Mouse (Mus musculus): ENCODE data around the gene Olfr693.
"Not testable (repeated sequence)": the region's sequence is repeated elsewhere in the genome, so short reads cannot be mapped to it uniquely, and the experiment has no call there.

Gene Olfr693

DNA sequence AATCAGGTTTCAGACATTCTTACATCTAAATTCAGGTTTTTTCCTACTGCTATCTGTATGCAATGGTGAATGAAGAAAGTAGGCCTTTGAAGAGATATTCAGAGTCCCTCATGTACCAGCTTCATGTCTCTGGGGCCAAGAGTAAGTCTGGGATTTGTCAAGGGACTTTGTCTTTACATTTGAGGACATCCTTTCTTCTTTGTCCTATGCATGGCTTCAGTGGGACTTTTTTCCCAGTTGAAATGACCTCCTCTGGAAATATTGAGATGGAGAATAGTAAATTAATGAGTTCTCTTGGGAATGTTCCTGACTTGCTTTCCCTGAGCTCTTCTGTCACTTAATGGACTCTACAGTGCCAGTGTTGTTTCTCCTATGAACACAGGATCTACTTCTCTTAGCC is at the start of gene Olfr693:
Olfr693 (minus strand) TSS at position 101 of the 400 bp plus-strand sequence.
- DNase-seq, result no peak

DNA sequence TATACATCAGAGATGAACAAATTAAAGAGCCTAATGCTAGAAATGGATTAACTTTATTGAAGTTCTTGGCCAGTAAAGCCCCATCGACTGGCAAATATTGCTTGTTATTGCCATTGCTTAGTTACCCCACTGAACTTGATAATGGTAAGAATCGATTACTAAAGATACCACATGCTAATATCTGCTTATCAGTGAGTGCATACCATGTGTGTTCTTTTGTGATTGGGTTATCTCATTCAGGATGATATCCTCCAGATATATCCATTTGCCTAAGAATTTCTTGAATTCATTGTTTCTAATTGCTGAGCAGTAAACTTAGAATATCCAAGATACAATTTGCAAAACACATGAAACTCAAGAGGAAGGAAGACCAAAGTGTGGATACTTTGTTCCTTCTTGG is 45.3 kb upstream of the Olfr693 start:
- DNase-seq, result not testable (repeated sequence)

DNA sequence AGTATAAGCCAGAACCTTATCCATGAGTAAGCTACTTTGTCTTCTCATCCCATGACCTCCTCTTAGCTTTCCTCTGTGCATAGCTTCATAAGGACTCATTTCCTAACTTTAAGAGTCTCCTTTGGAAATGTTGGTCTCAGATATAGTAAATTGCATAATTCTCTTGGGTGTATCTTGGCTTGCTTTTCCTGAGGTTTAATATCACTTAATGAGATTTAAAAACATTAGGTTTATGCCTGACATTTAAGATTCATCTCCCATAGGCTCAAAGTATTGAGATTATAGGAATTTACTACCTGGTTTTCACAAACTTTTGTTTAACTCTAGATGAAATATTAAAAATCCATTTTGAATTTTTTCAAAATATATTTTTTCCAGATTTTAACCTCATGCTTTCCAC is 35.9 kb upstream of the Olfr693 start, which contains the start of gene Olfr695:
Olfr695 (minus strand) TSS at position 101 of the 400 bp plus-strand sequence.
- no peak for DNase-seq

DNA sequence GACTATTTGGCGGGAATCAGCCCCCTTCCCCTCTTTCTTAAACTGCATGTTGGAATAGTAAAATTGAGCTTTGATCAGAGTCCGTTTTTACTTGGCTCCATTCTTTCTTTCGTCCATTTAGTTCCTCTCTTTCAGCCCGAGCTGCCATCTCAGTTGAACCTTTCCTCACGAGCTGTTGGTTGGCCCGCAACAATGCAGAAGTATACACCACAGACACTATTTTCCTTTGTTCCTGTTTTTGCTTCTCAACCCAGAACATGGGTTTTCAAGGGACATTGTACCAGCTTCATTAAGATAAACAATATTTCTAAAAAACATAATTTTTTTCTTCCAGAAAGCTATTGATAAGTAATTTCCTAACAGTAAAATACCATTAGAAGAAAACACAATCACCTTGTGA is 31.1 kb upstream of the Olfr693 start:
- no peak for DNase-seq

DNA sequence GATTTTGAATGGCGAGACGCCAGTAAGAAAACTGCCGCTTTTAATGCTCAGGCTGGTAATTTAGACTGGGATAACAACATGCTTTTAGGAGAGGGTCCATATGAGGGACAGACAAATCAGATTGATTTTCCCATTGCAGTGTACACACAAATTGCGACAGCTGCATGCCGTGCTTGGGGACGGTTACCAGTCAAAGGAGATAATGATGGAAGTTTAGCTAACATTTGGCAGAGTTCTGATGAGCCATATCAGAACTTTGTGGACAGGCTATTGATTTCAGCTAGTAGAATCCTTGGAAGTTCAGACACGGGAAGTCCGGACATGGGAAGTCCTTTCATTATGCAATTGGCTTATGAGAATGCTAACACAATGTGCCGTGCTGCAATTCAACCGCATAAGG is 27.3 kb upstream of the Olfr693 start:
- not testable (repeated sequence) for DNase-seq

DNA sequence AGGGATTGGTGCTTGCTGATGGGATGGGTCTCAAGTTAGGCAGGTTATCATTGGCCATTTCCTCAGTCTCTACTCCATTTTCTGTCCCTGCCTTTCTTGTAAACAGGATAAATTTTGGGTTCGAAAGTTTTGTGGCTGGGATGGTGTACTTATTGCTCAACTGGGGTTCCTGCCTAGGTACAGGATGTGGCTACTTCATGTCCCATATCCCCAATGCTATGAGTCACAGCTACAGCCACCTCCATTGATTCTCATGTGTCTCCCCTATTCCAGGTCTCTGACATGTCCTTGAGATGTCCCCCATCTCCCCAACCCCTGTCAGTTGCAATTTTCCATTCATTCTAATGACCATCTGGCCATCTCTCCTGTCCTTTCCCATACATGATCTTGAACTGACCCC is 16.5 kb upstream of the Olfr693 start:
- no peak for DNase-seq

DNA sequence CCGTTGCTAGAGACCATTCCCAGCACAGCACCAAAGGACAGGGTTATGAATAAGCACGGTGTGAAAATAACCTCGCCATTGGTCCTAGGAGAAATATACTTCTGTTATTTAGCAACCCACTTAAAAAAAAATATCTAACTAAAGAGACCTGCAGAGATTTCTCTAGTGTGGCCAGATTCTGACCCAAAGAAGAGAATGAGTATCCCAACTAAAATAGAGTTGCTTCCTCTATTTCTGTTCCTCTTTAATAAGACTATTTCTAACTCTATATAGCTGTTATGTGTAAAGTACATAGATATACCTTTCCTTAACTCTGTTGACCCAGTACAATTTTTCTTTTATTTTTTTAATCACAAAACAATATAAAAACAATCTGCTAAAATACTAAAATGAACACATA is 12.6 kb upstream of the Olfr693 start:
- DNase-seq, result no peak

DNA sequence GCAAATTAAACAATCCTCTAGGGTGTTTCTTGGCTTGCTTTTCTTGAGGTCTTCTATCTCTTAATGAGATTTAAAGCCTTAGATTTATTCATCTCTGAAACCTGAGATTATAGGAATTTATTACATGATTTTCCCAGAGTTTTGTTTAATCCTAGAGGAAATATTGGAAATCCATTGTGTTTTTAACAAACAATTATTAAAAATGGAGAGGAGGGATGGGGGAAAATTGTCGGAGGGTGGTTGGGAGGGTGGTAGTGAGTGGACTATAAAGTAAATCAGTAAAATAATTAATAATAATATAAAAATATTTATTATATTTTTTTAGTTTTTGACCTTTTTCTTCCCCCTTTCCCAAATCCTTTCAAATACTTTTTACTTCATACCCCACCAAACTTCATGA is 11.3 kb upstream of the Olfr693 start, which contains the start of gene Olfr694:
Olfr694 (minus strand) TSS at position 101 of the 400 bp plus-strand sequence.
- DNase-seq, result no peak

DNA sequence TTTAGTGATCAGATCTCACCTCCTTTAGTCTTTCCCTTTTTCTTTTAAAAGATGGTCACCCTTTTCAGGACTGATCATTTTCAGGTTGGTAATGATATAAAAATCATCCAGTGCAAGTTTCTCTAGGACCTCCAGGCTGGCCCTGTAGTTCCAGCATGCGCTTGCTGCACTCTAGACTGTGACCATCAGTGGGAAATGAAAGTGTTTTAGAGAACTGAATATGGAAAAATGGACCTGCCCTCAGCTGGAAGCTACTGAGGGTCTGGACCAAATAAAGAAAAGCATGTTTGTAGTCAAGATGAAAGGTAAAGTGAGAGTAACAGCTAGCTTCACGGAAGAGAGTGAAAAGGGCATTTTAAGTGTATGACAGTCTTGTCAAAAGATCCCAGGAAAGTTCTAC is 5.0 kb upstream of the Olfr693 start:
- no peak for DNase-seq

DNA sequence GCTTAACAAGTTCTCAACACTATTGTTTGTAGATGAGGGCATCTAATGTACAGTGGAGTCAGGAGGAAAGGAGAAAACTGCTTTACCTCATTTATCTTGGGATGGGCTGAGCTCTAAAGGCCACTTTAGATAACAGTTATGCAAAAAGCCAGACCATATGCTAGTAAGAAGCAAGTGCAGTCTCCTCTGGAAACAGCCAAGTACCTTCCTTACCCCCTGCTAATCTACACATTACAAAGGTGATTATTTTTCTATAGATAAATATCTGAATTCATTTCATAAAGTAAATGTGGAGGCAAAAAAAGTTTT is 28.1 kb downstream of the Olfr693 start:
- no peak for DNase-seq

DNA sequence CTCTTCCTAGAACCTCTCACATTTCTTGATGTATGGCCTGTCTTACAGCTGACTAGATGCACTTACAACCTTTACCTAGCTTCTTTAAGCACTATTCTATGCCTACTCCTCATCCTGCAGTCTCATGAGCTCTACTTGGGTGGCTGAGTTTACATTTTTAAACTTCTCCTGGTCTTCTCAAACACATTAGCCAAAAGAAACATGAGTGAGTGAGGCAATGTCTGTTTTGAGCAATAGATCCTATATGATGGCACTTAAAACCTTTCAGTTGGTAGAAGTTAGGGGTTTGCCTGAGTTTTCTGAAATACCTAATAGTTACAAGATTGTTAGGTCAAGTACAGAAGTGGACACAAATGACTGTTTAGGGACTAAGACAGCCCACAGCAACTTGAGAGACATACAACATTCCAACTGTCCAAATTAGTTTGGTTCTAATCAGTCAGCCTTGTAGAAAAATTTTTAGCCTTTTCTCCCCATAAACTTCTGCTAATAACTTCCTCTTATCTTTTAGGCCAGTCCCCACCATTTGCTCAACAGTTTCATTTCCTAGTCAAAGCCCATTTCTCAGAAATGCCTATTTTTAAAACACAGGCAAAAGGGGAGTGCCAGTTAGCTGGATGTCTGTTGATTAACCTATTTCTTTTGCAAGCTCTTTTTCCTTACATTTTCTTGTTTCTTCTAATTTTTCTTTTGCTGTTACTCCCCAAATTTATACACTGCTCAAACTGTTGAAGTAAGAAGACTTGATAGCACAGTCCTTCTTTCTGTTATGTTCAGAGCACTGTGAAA is 28.6 kb downstream of the Olfr693 start:
- no peak for DNase-seq

DNA sequence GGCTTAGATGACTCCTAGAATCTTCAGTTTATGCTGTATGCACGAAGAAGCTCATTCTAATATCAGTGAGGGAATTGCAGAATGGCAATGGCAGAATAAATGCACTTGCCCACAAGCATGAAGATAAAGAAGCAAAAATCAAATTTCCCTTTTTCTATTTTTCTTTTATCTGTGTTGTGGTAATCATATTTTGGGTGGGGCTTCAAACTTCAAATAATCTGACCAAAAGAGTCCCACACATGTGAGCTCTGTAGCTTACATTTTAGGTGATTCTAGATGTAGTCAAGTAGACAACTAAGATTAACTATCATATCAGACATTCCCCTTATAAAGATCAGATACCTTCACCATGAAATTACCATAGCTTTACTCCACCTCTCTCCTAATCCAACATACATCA is 30.6 kb downstream of the Olfr693 start:
- DNase-seq, result no peak

DNA sequence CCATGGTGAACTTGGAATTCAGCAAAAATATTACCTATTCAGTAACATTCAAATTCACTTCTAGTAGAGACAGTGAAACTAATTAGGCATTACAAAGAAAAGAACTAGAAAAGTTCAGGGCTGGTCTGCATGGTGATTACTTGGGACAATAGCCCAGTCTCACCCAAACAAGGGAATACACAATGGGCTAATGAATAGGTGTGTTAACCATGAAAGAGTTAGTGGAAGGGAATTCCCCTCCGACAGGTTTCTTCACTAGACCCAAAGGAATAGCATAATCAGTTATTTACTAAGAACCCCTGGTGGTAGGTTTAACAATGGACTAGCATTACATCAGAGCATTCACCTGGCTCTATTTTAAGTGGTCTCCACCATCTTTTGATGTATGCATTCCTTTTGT is 35.1 kb downstream of the Olfr693 start:
- DNase-seq, result no peak

DNA sequence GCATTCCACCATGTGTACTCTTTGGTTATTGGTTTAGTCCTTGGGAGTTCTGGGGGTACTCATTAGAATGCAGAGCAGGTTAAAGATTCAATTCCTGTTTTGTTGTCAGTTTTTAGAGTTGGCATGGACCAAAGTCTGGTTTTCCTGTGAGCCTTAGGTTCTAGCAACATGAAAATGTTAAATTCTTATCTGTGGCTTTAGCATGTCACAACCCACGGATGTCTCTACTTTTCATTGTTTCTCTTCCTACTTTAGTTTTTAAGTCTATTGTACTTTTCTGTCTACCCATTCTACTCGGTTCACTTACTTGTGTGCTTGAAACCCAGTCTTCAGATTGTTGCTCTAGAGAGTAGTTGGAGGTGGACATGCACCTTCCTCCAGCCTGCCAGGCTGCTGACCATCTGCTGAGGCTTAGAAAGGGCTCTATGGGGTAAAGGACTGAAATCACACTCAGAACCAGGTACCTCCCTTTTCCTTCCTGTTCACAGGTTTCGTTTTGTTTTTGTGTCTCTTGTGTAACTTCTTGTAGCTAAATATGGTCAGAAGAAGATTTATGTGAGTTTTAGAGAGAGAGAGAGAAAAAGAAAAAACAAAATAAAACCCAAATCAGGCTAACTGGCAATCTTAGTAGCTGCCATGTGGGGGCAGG is 36.0 kb downstream of the Olfr693 start:
- no peak for DNase-seq

DNA sequence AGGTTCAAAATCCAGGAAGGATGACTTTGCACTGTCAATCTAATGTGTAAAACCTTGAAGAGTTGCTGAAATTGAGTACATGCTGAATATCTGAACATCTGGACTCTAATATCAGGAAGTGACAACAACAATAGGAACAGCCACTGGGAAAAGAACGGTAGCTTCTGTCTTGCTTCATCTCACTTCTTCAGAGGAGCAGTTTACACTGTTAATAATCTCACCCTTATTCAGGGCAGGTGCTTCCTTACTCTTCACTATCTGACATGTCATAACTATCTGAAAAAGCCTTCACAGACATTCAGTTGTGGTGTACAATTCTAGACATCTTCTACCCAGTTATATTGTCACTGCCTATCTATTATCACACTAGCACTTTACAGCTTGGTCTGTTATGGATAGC is 39.5 kb downstream of the Olfr693 start:
- DNase-seq, result no peak

DNA sequence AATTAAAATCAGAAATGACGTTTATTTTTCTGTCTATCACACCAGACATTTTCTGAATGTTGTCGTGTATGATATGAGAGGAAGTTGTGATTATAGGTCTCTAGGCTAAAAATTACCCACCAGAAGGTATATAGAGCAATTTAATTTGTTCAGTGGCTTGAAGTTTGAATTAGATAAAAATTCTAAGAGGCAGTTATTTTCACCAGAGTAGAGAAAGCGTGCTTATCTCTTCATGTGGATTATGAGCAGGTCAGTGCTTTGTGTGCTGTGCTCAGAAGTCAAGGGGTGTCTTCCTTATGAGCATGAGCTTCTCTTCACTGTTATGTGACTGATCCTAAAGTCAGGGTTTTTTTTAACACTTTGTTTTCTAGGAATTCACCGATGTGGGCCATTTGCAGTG is 44.8 kb downstream of the Olfr693 start:
- no peak for DNase-seq
